Mouse (Mus musculus): Measurements from ENCODE around the gene Pik3c2g.

The Pik3c2g gene

DNA sequence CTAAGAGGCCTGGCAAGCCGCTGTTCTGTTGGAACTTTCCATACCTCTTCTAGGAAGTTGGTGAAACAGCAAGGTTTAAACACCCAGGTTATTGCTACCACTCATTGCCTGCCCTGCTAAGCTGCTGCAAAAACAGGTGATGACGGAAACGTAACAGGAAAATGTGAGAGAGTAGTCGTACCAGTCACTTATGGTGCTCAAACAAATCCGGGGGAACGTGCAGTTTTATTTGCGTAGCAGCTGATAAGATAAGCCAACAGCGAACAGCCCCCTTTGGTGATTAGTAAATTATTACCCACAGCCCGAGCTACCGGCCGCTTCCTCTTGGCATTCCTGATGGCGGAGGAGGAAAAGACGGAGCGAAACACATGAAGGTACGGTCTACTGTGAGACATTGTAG is at the start of gene Pik3c2g:
Gene Pik3c2g, plus strand, starts transcription at position 330 of the 400 bp plus-strand sequence.
- no peak for DNase-seq

DNA sequence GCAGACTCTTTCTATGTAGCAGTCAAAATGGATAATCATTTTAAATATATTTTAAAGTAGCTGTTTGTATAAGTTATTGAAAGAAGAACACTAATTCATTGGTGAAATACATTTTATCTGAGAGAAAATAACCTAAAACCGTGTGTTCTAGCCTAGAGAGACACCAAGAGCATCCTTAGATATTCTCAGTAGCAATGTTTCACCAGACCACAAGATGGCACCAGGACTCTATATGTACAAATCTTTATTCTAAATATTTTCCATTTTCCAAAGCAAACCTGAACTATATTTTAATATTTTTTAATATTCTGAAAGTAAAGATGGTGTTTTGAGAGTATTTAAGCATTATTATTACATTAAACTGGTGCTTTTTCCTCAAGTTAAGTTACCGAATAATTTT is 48.6 kb upstream of the Pik3c2g start:
- DNase-seq = no peak

DNA sequence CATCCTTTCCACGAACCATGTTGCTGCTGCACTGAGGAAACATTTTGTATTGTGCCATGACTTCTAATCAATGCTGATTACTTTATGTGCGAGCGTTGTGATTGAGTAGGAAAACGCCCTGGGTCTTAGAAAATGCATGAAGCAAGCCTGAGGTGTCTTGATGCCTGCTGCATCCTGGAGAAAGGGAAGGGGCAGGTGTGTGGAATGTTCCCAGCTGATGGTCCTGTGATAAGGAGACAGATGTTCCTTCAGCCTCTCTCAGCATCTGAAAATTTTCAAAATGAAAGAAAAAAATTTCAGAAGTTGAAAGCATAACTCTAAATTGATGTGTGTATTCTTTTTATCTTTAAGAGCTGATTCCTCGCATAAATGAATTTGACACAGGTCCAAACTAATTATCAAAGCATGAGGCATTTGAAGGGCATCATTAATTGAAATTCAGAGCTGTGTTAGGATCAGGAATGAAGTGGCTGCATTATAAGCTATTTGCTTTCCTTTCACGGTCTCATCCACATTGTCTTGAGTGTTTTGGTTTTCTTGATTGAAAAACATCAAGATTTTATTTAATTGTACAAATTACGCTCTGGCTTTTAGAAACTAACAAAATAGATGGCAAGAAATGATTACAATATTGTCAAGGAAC is 31.4 kb upstream of the Pik3c2g start:
- no peak for DNase-seq

DNA sequence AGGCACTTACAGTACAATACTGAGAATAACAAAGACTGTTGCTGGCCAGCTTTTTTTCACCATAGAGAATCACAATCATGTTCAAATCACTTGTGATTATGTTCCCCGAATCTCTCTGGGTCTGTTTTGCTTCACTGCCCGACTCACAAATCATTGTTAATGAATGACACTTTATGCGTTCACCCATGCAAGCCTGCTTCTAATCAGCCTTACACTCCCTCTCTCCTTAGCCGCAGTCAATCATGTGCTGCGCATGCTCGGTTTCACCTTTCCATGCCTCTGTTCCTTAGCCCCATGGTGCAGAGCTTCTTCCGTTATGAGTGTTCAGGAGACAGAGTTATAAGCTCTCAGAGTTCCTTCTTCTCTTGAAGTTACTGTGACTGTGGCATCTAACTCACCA is 17.8 kb upstream of the Pik3c2g start:
- DNase-seq = no peak

DNA sequence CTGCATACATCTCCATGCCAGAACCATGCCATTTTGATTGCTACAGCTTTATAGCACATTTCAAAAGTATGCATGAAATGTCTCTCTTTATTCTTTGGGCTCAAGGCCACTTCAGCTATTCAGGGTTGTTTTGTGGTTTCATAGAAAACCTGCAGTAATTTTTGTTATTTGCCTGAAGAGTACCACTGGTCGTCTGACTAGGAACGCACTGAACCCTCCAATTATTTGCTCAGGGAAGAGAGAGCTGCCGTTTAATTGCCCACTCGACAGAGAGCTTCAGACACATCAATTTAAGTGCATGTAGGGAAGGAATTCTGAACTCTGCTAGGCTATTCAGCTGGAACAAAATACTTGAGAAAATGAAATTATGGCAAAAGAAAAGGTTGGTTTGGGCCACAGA is 11.2 kb upstream of the Pik3c2g start:
- DNase-seq = no peak

DNA sequence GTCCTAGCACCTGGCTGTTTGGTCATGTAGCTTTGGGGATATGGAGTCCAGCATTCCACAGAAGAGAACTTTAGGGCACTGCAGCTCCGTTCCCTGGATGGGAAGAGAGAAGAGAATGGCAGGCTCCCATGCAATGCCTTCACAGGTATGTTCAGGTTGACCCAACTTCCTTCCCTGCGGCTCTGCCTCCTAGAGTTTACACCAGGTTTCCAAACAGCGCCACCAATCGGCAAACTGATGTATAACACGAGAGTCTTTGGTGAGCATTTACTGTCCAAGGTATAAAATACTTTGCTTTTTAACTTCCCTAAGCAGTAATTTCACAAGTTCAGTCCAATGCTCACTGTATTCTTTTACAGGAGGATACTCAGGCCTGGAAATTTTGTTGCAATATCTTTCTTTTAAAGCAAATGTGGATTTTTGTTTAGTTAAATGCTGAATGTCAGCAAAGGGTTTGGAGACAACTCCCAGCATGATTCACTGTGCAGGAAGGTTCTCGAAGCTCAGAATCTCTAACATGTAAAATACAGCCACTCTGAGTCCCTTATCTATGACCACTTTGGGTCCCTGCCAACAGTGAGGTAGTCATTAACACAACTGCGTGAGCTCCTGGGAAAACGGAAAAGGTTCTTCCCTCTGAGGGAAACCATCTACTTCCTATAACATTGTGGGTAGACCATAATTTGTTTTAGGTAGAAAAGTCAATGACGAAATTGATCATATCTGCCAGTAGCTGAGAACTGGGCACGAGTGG is 10.6 kb upstream of the Pik3c2g start:
- no peak for DNase-seq

DNA sequence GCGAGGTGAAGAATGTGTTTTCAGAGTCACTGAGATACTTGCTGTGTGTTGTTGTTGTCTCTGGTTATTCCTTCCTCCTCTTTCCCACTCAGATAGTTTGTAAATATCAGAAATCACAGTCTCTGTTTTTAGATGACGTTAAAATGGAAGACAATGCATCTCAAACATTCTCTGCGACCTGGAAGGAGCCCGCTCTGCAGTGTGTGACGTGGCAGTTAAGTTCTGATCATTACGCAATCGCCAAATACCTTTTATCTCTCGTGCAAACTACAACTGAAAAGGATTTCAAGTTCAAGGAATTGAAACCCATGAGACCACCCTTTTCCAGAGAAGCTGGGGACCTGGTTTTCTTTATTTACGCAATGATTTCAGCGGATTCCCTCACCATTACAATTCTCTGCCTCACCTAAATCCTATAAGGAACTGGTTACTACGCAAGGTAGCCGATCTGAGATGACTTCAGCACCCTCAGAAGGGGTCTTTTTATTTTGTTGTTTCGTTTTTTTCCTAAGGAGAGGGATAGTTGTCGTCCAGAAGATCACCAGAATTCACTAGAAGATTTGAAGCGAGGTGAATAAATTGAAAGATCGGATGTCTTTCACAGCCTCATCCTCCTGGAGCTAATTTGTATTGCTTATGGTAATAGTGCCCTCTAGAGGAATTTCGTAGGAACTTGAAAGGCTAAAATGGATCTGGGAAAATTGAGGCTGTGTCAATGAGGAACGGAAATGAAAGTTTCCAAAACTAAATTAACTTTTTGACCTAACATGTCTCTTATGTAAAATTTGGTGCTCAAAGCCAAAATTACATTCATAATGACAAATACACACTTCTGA is 9.8 kb upstream of the Pik3c2g start:
- DNase-seq = no peak

DNA sequence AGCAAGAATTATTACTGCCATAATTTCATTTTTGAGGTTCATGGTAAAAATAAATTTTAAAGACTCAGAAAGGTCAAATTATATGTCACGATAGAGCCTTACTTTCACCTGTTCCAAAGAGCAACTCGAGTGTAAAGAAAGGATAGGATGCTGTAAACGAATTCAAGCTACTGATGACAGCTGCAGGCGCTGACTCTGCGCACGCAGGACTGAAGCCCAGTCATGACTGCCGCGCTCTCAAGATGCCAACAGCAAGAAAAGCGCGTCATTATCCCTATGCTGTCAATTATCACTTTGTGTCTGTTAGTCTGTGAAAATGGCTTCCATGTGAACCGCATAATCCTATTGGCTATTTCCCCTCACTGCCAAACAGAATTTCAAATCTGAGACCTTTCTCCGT is 457 bp downstream of the Pik3c2g start:
- DNase-seq = no peak

DNA sequence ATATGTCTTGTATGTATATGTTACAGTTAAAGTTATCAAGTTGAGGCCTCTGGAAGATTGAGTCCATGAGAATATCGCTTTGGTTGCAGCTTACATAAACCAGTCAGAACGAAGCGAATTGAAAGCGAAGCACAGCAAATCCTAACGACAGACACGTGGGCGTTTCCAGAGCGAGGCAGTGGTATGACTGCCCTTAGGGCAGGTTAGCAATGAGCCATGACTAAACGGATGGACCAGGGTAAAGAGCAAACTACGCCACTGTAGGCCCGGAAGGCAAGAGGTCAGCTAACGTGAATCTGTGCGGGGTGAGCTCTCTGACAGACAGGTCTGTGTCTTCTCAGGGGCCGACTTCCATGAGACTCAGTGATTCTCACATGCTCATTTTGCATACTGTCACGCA is 1.4 kb downstream of the Pik3c2g start:
- no peak for DNase-seq

DNA sequence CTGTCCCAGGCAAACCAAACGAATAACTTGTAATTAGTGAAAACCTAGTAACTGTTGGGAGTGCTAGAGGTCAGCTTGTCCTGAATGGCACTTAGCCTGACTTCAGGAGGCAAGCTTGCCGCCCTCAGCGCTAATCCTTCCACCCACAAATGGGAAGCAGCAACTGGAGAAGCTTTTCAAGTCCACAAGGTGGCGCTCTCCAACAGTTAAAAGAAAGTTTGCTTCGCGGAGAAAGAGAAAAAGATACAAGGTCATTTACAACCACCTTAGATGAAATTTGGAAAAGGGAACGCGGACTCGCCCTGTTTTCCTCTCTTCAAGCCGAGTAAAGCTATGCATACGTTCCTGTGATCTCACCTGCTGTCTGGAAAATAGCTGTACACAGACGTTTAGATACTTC is 2.3 kb downstream of the Pik3c2g start:
- DNase-seq = peak; percentile 24 to 38

DNA sequence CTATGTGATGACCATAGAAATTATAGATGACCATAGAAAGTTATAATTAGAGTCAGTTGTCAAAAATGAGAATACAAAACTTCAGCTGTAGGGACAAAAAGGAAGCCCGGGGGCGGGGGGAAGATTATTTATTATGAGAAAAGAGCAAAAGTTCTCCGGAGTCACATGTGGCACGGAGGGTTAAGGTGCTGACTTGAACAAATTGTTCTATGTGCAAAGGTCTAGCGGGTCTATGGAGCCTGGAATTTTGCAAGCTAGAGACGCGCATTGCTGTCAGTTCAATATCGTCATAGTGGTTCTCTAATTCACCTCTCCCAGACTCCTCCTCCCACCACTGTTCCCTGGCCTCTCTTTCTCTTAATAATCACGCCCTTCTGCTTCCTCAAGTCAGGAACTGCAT is 2.8 kb downstream of the Pik3c2g start:
- DNase-seq = no peak

DNA sequence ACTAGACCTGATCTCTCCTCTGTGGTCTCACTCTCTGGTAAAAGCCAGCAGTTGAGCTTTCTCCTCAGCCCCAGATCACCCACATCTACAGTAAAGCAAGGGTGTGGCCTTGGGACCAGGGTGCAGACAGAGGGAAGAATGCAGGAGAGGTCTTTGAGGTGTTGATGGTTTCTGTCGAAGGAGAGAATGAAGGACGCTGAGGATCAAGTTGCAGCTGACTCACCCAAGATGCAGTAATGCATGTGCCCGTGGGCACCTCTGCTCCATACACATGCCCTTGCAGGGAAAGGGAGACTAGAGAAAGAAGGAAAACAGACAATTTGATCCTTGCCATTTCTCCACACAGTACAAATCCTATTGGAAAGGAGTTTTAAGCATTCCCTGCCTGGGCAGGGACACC is 5.1 kb downstream of the Pik3c2g start:
- no peak for DNase-seq

DNA sequence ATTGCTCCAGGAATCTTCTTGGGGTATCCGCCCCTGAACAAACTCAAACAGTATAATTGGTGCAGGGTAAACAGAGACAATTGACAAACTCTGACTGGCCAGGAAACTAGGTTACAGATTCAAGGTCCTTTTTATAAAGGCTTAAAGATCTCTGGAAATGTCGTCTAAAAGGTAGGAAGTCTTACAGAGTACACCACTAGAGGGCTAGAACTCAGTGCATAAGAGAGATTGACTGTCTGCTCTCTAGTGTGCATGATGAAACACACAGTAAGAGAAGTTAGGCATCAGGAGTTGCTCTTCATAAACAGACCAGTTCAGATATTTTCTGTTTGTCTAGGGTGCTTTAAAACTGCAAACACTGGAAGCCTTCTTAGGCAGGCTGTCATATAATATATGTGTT is 9.4 kb downstream of the Pik3c2g start:
- no peak for DNase-seq

DNA sequence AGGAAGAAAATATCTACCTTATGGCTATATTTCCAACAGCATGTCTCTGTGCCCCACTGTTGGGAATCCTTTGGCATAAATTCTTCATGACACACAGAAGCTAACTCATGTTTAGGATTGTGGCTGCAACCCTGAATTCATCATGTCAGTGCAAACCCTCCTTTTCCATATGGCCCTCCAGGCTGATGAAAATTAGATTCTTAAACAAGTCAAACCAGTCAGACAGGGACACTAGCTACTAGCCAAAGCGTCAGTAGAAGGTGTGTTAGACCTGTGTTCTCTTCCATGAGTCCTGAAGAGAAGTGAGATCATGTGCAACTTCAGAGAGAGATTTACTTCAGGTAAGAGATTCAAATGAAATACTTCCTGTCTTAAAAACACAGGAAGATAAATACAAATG is 12.2 kb downstream of the Pik3c2g start:
- DNase-seq = no peak

DNA sequence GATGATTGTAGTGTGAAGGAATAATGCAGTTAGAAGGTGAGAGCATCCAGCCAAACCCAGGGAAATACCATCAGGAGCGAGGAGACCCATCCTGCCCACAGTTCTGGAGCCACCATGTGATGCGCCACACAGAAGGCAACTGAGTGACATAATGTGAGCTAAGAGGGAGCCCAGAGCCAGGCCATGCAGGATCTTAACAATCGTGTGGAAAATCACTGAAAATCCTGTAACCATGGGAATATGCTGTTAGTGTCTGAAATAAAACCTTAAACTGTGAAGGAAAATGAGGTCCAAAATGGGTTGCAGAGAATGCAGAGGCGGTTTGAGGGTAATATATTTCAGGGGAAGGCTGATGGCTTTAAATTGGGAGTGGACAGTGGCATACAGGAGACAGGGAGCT is 31.8 kb downstream of the Pik3c2g start:
- no peak for DNase-seq

DNA sequence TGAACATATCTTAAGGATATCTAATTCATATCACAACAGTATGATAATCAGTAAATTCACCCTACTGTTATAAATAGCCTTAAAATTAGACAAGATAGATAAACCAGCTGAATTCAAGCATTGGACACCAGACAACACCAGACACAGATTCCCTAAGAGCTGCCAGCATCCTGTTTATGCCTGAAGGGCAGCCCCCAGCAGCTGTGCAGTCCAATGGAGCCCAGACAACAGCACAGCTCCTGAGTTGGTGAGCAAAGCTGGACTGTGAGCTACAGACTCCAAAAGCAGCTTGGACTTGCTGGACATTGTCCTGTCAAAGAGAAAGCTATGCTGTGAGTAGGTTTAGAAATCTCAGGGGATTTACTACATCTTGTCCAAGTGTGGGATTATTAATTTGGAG is 37.7 kb downstream of the Pik3c2g start:
- DNase-seq = no peak

DNA sequence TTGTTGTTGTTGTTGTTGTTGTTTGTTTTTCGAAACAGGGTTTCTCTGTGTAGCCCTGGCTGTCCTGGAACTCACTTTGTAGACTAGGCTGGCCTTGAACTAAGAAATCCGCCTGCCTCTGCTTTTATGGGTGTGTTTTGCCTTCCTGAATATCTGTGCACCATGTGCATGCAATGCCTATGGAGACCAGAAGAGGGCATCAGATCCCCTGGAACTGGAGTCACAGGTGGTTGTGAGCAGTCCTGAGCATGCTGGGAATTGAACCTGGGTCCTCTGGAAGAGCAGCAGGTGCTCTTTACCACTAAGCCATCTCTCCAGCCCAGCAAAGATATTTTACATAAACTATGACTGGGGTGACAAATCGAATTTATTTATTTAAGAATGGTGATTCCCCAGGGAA is 47.5 kb downstream of the Pik3c2g start:
- DNase-seq = no peak

DNA sequence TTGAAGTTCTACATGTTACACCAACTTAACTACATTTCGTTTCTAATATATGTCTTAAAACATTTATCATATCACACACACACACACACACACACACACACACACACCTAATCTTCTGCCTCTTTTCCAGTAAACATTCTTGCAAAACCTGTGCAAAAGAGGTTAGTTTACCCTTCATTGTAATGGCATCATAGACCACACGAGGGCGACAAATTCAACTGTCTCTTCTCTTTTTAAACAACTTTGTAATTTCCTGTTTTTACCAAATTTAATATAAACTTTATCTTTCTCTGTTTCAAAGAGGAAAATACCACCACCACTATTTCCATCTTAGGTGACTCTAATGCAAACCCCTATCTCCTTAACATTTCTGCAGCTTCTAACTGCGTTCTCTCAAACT is 68.4 kb downstream of the Pik3c2g start:
- peak in 1 of 2 experiments; percentile 6 for DNase-seq

DNA sequence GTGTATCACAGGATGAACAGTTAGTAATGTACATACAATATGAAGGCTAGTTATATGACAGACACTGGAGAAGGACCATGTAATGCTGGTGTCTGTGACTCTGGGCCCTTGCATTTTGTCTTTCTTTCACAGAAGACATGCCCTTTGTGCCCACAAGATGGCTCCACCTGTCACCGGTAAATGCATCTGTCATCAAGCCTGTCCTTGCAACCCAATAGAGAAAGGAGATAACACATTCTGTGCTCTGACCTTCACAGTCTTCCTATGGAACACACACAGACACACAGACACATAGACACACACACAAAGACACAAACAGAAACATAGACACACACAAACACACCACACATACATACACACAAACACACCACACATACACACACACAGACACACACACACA is 75.4 kb downstream of the Pik3c2g start:
- DNase-seq = peak in 1 of 2 experiments; percentile 3

DNA sequence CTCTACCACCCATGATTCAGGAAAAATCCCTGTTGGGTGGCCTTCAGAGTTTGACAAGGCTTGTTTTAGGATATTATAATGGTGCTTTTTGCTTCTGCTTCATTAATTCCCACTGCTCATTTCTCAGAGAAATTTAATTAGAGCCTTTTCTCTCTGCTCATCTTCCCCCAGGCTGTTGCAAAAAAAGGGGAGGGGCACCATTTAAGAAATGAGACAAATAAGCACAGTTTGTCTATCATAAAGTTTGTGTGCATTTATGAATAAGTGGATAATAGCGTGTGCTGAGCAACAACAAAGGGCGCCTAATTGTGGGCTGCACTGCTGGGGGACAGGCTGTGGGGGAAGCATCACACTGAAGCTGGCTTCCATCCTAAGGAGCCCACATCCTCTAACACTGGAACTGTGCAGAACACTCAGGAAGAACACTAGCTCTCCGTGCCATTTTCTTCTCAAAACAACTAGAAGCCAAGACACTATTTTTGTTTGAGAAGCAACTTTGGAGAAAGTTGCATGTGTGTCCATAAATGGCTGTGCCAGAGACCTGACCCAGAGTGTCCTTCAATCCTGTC is 131.5 kb downstream of the Pik3c2g start:
- DNase-seq = no peak

DNA sequence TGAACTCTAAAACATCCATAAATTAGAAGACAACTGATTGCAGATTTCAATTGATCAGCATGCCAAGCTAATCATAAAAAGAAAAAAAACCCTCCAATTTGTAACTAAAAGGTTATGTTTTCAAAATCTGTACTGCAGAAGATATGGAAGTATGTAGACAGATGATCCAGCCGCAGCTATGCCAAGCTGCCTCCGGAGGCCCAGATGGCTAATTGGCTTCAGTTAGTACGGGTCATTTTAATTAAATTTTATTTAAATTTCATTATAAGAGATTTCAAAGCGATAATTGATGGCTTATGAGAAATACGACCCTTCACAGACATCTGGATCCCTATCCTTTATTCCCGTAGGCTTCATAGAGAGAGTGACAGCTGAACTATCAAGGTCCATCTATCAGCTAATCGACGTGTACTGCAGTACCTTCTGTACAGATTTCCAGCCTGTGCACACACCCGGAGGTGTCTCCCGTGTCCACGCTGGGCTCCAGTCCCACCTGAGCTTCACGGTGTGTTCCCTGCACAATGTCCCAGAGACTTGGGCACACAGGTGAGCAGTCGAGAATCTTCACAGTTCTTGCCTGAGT is 132.7 kb downstream of the Pik3c2g start:
- no peak for DNase-seq

DNA sequence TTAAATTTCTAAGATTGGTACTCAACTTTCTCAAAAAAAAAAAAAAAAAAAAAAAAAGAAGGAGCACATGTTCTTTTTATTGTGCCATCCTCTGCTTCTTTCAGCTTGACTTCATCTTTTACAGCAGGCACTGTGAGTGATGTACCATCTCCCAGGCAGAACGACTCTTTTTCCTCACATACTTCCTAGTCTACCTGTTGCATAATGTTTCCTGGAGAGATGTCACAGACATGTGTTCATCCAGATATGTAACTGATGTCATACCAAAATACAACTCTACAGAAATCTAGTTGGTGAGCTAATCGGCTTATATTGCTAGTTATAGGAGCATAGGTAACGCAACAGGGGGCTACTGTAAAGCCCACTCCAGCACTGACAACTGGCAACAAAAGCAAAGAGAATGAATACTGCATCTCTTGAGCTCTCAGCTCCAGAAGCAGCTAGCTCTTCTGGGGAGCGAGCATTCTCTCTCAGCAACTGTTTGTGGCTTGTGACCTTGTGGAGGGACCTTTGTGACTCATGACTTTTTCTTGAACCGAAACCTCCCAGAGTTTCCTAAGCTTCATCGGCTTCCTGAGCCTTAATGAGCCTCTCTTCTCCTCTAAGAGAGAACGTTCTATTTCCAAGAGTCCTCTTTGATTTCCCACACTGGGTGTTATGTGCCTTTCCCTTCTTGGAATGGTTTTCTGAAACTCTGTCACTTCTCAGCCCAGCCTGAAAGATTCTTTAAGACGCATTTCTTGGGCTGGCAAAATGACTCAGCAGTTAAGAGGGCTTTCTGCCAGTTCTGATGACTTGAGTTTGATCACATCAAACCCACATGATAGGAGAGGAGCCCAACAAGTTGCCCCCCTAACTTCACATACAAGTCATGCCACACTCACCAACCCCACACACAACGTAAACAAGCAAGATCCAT is 148.9 kb downstream of the Pik3c2g start:
- DNase-seq = no peak
